Mouse (Mus musculus): ENCODE results near the gene Eif3l.

Gene Eif3l

DNA sequence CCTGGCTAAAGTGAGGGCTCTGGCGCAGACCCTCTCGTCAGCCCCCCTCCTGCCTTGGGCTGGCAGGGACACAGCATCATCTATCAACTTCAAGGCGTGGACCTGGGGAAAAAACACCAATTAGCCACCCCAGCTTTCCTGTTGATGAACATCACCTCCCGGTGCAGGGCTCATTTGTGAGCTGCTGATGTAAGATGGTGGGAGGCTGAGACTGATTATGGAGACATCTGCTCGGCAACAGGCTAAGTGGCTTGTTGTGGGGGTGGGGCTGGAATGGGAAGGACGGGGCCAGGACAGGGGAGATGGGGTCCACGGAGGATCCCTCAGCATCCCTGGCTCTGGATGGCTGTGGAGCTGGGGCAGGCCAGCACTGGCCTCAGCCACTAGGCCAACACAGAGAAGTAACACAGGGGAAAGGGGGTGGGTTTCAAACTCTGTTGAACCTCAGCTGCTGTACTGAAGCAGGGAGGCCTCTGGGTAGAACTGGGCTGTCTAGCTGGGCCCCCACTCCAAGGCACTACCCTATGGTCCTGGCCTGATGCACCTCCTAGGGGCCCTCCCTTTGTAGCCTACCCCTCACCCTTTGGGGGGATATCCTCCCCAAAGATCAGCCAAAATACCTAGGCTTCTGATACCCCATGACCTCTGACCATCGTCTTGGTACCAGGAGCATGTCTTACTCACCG is 24.7 kb upstream of the Eif3l start:
- no peak for DNase-seq (ENCODE audit: low spot score)

DNA sequence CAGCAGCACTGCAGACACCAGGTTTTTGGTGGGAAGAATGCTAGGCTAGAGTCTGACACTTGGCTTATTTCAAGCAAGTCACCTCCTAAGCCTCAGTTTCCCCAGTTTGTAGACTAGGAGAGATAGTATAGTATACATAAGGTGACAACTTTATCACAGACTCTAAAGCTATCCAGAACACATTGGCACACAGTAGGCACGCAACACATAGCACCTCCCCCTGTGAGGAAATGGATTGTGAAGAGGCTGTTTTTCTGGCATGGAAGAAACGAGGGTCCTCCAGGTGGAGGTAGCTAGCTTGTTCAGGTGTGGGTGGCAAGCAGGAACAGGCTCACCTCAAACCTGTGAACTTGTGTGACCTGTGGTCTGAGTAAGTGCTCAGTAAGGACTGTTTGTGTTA is 24.0 kb upstream of the Eif3l start:
- no peak for DNase-seq (ENCODE audit: low spot score)

DNA sequence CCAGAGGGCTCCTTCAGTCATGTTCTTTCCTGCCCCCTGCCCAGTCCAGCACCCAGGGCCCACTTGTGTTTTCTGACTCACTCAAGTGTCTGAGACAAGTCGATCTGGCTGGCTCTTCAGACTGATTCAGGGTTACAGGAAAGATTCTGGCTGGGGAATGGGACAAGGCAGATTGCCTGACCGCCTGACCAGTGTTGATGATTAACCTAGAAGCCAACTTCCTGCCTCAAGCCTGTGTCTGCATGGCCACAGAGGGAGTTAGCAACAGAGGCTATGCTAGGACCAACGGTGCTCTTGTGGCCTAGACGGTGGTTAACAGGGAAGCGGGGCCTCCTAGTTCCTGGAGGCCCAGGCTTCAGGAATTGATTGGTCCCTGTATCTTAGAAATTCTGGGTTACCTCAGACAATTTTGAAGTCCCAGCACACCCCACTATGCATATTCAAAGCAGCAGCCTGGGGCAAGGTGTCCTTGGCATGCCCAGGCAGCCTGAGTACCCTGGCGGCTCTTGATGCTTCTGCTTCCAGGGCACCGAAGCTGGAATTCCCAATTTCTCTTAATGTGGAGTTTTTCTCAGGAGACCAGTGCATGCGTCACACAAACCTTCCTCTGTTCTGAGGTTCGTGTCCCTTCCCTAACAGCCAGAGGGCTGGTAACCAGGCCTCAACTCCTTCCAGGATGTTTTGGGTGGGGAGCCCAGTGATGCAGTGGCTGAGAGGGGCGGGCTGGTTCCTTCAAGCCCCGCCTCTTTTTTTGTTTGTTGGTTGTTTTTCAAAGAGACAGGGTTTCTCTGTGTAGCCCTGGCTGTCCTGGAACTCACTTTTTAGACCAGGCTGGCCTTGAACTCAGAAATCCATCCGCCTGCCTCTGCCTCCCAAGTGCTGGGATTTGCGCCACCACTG is 23.3 kb upstream of the Eif3l start:
- DNase-seq (ENCODE audit: low spot score) = peak; percentile 55

DNA sequence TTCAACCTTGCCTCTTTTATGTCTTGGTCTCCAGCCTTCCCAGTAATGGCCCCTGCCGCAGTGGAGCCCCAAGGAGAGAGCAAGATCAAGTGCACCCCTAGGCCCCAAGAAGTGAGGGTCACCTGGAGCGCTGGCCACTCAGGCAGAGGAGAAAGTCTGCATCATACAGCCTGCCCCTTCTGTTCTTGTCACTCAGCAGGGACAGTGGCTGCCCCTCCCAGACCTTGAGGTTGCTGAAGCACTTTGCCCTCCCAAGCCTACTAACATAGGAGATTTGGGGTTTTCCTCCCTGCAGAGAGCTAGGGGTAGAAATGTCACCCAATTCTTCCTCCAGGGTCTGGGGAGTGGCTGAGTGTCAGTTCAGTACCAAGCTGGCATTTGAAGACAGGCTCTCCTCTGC is 22.6 kb upstream of the Eif3l start:
- no peak for DNase-seq (ENCODE audit: low spot score)

DNA sequence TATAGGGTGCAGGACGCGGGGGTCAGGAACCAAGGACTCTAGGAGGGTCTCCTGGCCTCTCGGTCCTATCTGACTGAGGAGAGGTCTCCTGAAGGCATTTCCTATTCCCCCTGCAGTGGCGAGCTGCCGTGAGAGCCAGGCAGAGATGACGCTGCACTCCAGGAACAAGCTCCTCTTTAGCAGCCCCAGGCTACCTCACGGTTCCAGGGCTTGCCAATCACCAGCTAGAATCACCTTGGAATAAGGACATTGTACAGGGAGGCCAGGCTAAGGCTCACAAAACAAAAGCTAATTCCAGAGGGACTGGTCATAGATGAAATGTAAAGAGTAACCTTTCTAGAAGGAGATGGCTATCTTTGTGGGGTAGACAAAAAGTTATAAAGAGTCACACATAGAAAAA is 18.4 kb upstream of the Eif3l start:
- no peak for DNase-seq (ENCODE audit: low spot score)

DNA sequence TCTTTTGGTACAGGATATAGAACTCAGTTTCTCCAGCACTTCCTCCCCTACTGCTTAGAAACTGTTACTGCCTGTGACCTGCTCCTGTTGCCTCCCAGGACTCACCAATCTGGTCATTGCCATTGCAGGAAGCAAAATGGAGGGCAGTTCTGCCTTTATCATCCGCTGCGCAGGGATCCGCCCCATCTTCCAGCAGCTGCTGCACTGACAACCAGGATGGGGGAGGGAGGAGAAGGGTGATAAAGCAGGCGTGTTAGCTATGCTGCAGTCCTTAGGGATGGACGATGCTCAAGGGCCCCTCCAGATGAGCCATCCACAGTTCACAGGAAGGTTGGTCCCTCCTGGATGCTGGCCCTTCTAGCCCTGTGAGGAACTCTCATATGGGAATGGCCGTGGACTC is 17.1 kb upstream of the Eif3l start:
- DNase-seq (ENCODE audit: low spot score) = no peak

DNA sequence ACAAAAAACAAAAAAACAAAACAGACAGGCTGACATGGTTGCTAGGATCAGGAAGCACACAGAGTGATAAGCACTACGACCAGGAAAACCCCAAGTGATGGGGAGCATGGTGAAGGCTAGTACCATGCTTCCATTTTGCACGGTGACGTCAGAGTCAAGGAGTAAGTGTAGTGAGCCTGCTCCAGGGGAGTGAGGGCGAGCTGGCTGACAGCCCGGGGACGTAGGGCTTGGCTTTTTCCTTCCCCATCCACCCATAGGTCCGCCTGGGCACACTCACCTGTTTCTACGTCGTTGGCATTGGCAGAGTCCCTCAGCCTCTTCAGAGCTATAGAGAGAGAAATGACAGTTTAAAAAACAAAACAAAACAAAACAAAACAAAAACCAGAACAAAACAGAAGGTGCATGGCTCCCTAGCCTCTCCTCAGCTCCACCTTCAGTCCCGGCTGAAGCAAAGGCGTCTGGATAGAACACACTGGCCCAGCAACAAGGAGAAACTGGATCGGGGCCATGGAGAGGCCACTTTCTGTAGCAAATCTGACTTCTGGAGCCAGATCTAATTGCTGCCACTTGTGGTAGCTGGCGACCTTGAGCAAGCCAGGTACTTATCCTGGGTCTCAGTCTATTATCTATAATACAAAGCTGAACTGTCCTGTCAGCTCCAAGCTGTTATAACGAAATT is 14.0 kb upstream of the Eif3l start:
- peak; percentile 24 for DNase-seq (ENCODE audit: low spot score)

DNA sequence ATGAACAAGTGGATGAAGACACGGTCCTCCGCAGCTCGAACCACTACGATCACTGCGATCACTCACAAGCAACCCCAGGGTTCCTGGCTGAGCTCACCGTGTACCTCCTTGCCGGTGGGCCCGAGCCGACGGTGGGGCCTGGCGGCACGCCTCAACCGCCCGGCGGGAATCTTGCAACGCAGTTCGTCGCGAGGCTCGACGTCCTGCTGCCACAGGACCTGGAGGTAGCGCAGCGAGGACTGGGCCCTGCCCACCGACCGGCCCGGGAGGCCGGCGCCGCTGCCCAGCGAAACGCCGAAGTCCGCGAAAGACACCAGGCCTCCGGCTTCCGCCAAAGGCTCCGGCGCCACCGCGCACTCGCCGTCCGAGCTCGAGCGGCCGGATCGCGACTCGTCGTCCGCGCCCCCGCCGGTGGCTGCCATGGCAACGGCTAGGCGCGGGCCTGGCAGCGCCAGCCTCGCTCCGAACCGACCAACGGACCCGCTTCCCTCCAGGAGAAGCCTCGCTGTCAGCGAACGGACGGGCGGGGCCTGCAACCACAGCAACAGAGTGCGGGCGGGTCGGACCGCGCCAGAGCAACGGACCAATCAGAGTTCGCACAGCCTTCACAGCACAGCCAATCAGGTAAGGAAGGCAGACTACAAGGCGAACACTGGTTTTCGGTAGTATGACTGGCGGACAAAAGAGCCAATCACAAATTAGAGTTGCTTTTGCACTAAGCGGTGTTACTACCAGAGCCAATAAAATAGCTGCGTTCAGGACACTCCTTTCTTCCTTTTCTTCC is 12.4 kb upstream of the Eif3l start, which contains the start of gene Ankrd54:
Gene Ankrd54 (minus strand): TSS at position 518 of the 784 bp plus-strand sequence.
- DNase-seq (ENCODE audit: low spot score) = peak; percentile 100

DNA sequence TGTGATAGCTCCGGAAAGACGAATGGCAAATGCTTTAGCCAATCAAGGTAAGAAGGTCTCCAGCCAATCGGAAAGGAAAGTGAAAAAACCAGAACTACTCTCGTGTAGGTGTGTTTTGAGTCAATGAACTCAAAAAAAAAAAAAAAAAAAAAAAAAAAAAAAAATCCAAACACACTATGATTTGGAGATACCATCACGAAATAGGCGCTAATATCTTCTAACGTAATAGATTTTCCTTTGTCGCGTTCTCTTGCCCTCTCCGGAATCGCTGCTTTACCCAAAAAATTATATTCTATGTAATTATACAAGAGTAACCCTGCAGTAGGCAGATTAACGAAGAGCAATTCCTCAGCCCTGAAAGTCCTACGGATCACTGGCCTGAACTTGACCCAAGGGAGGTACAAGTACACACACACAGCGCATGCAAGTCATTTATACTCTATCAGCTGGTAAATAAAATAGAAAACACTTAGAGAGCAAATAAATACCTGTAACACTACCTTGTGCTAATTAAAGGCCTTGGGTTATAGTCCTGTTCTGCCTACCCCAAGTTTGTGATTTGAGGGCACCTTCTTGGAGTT is 11.7 kb upstream of the Eif3l start:
- no peak for DNase-seq (ENCODE audit: low spot score)

DNA sequence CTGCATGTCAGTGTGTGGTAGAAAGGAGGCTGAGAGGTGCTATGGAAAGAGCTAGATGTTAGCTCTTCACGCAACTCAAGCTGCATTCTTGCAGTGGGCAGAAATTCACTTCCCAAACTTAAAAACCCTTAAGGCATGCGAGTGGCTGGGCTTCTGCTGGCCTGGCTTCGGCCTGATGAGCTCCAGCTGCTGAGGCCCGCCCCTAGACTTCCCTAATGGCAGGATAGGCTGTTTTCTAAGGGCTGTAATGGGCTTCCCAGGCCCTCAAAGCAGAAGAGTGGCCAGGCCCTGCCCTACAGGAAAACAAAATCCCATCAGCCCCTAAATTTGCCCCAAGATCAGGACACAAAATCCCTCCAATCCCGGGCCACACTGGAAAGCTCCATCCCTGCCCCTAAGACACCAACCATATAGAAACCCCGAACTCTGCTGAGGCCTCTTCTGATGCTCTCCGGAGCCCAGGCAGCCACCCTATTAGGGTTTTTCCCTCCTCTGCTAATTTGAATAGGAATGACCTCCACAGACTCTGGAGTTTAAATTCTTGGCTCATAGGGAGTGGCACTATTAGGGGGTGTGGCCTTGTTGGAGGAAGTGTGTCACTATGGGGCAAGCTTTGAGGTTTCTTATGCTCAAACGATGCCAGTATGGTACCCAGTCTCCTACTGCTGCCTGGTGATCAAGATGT is 9.8 kb upstream of the Eif3l start:
- no peak for DNase-seq (ENCODE audit: low spot score)

DNA sequence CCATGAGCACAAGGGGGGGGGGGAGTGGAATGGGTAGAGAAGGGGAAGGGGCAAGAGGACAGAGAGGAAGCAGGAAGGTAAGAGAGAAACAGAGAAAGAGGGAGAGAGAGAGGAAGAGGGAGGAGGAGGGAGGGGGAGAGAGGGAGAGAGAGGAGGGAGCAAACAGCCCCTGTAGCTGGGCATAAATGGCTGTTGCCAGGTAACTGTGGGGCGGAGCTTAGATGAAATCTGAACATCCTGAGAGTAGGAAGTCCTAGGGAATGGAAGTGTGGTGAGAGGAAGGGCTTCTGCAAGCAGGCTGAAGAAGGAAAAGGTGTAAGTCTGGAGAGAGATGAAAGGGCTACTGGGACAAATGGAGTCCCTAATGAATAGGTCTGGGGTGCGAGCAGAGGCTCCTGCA is 8.7 kb upstream of the Eif3l start:
- no peak for DNase-seq (ENCODE audit: low spot score)

DNA sequence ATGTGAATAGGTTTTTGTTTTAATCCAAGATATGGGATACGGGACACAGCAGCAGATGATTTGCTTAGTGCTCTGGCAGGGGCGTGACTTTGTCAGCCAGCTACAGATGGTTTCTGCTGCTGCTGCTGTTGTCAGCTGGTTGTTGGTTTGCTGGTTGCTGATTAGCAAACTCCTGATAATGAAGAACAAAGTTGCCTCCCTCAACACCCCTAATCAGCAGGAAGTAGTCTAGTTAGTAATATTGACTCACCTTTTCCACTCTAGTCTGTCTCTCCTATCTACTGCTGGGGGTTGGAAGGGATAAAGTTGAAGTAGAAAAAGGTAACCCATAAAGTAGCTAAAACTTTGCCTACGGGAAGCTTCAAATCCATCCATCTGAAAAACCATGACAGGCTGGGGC is 7.3 kb upstream of the Eif3l start:
- no peak for DNase-seq (ENCODE audit: low spot score)

DNA sequence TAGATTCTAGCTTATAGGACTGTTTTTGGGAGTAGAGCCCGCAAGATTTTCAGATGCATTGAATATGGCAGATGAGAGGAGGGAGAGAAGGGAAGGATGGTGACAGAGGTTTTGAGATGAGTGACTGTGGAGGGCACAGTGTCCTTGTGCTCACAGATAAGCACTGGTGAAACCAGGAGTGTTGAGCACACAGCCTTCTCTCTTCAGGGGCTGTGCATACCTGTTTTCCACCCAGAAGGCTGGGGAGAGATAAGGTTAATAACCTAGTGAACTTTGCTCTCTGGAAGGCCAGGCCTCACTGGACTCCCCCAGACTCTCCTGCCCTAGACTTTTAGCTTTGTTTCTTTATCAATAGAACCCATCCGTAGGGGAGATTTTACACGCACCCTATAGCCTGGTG is 6.6 kb upstream of the Eif3l start:
- no peak for DNase-seq (ENCODE audit: low spot score)

DNA sequence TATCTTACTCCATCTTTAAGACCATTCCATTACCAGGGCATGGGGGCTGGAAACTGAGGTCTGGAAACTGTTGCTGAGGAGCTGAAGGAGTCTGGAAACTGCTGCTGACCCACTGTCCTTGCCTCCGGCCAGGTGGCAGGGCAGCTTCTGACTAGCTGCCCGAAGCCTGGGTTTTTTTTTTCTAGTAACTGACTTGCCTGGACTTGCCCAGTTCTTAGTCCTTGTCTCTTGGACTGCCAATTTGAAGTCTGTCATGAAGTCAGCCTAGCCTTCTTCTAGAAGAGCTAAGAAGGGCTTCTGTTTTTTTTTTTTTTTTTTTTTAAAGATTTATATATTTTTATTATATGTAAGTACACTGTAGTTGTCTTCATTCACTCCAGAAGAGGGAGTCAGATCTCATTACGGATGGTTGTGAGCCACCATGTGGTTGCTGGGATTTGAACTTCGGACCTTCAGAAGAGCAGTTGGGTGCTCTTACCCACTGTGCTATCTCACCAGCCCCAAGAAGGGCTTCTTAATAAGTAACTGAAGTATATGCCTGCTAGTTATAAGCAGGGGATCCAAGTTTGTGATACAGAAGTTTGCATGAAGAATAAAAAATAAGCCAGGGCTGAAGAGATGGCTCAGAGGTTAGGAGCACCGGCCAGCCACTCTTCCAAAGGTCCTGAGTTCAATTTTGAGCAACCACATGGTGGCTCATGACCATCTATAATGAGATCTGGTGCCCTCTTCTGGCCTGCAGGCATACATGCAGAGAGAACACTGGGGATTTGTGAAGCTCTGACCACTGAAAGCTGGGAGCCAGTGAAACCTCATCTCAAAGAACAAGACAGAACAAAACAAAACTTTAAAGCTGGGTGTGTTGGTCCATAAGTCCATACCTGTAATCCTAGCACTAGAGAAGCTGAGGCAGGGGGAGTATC is 3.6 kb upstream of the Eif3l start:
- DNase-seq (ENCODE audit: low spot score) = peak; percentile 59

DNA sequence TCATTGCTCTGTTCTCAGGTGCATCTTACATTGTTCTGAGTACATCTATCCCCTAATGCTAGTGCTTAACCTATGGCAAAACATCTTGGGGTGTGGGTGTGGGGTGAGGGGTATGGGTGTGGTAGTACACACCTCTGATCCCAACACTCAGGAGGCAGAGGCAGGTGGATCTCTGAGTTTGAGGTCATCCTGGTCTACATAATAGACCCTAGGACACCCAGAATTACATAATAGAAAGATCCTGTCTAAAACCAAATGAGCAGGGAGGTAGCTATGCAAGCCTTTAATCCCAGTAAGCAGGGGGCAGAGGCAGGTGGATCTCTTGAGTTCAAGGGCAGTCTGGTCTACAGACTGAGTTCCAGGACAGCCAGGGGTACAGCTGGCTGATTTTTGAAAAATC is 1.2 kb upstream of the Eif3l start:
- no peak for DNase-seq (ENCODE audit: low spot score)

DNA sequence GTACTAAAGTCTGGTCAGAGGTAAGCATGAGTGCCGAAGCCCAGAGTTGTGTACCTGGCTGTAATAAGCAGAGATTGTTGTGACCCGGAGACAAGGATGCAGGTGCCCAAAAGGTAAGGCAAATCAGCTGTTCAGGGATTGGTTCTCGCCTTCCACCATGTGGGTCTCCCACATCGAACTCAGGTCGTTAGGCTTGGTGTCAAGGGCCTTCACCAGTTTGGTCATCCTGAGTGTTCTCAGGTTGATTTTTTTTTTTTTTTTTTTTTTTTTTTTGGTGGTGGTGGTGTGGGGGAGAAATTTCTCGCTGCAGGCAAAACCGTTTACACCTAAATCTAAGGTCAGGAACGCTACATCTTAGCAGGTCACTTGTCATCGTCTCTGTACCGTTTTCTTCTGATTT is 533 bp upstream of the Eif3l start:
- no peak for DNase-seq (ENCODE audit: low spot score)

DNA sequence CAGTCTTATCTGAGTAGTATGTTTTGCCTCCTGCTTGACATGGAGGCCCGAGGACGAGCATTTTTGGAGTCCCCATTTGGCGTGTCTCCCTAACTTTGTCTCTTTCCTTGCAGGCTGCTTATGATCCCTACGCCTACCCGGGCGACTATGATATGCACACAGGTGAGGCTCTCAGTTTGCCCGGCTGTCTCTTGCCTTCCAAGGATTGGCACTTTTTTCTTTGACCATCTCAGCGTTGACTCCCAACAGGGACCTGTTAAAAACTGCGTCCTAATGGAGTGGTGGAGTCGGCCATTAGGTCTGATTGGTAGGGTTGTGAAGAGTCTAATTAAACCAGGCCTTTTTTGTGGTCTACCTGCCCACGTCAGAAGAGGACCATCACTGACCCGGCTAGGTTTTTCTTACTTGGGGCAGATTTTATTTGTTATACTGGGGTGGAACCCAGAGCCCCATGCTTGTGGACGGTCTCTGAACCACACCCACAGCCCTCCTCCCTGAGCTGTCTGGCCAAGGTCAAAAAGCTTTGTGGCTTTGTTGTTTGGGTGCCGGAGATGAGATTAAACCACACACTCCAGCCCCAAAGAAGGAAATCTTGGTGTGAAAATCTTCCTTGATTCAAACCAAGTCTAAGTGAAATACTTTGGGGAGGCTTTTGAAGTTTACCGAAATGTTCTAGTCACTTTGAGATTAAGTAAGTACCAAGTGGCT is 833 bp downstream of the Eif3l start:
- no peak for DNase-seq (ENCODE audit: low spot score)

DNA sequence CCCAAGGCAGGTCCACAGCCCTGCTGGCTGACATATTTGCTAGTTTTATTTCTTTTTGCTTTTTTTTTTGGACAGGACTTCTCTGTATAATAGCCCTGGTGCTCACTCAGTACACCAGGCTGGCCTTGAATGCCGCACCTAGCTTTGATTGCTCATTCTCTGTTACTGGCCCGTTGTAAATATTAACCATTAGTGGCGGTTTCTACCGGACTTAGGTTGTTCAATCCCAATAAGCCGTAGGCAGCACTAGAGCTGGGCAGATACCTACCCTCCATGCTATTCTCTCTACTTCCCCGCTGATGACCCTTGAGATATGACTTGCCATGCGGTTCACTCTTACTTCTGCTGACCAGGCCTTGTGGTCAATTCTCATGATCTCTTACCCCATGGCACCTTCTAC is 4.6 kb downstream of the Eif3l start:
- no peak for DNase-seq (ENCODE audit: low spot score)

DNA sequence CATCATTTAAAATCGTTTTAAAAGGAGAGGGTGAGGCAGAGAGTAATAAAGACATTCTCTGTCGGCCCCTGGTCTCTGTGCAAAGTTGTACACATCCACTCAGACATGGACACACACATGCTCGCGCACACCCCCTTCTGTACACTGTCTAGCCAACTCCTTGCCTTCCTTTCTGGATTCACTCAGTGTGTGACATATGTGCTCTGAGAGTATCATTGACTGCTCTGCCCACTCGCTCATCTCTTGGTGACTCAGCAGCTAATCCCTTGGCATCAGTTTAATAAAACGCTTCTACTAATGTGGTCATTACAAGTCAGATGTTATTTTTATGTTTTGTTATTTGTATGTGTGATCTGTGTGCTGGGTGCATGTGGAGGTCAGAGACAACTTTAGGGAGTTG is 17.3 kb downstream of the Eif3l start:
- no peak for DNase-seq (ENCODE audit: low spot score)
